Mouse (Mus musculus) urinary bladder, postnatal 0 days (tissue): ENCODE measurements around the gene Cmas. TPM values are rescaled to one million over a fixed set of nuclear protein-coding genes. Genes with fewer than 3 reads are reported as not detected.

ENCODE experiments used
- polyA plus RNA-seq: library from polyadenylated mRNA; unstranded; fragments of >200 nt; fragmentation: Nextera tagmentation; extraction: Ambion mirVana; gene quantifications from 2 replicates; pipeline ENCODE4 v1.2.1, GENCODE M21; 2015

The Cmas gene
- polyA plus RNA-seq, result 47.8 and 48.4 TPM in 2 replicates

GRCm38 (mm10) chr6:142756507-142757333 lies at the start of gene Cmas:
TSS of gene Cmas (plus strand) at chr6:142756686.

GRCm38 (mm10) chr6:142804402-142804801 lies 47.9 kb downstream of the Cmas start, which contains the start of gene Sult6b2:
TSS of gene Sult6b2 (minus strand) at chr6:142804502.

Other genes with a start within 250 kb of the Cmas start
- gene Ldhb, start 248.7 kb upstream of the Cmas start, polyA plus RNA-seq, result 293 and 296 TPM in 2 replicates
- 16.4 and 17.6 TPM in 2 replicates for gene Kcnj8, start 185.1 kb upstream of the Cmas start, polyA plus RNA-seq
- gene Abcc9, start 54.4 kb upstream of the Cmas start, polyA plus RNA-seq, result 6.3 and 7.0 TPM in 2 replicates
- gene Sult6b2, start 47.8 kb downstream of the Cmas start, polyA plus RNA-seq, result not detected in 2 replicates
- 0.06 and 0.13 TPM in 2 replicates for gene St8sia1, start 207.8 kb downstream of the Cmas start, polyA plus RNA-seq